Comparison of ENCODE assay signal across 8 mouse cellular contexts in the genomic region with DNA sequence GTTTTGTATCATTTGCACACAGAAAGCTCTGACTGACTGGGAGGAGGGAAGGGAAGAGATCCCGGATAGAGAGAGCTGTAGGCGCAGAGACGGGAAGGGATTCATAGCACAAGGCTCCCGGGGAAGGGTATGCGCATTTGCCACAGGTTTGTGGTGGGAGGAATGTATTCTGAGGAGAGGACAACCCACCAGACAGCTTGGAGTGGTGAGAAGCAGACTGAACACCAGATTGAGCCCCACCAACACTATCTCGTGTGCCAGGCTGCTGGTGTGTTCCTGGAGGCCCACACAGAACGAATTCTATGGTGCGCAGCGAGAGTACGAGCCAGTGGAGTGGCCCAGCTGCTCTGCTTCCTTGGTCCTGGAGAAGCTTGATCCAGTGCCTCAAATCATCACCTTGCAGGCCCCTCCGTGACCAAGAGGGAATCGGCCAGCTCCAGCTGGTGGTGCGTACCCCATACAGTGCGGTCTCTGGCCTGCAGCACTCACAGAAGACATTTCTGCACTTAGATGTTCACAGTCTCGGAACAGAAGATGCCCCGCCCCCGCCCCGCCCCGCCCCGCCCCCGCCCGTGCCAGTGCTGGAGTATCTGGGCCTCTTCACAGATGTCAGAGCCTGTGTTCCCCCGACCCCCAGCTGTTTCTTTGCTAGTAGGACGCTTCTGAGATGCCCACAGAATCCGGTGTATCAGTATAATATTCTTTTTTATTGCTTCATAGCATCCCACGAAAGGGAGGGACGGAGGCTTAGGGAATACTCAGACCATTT.
A peak's percentile ranks its signal among the peaks of the same experiment; 100 is the strongest.
DNase-seq lines count a peak whose midpoint lies in the region; ATAC-seq and TF ChIP-seq lines count a peak whose summit lies in the region.

No protein-coding gene starts in this region.

- DNase-seq in embryo, embryonic 9.5 days (ENCODE audit: extremely low spot score): peak; percentile 60
- no peak for DNase-seq in embryo, embryonic 10 days (ENCODE audit: low spot score)
- peak; percentile 62 to 77 for DNase-seq in frontal cortex, postnatal 10 days (ENCODE audit: low spot score in 2 of 2)
- no peak for DNase-seq in testis, postnatal 14 days (ENCODE audit: low spot score)
- DNase-seq in adrenal gland, postnatal 36 days: no peak
- DNase-seq in adrenal gland, postnatal 14 days: no peak

- peak; percentile 60; the same call in 1 of the 2 replicates for ATAC-seq in limb, embryonic 12.5 days (ENCODE audit: insufficient number of reproducible peaks, insufficient read depth, low FRiP score, low TSS enrichment, low read depth)

- no peaks in the 10 kb centered on the region for H3K9me3 ChIP-seq in E14TG2a.4 (ENCODE audit: low read length)
- no peaks in the 10 kb centered on the region for H3K9me3 ChIP-seq in limb, embryonic 12.5 days

- peaks cover 6% of the 10 kb centered on the region; the same call in 1 of the 2 replicates for H3K36me3 ChIP-seq in E14TG2a.4 (ENCODE audit: insufficient read depth, low read length)
- no peaks in the 10 kb centered on the region for H3K36me3 ChIP-seq in limb, embryonic 12.5 days

- WGBS in limb, embryonic 12.5 days: 35% methylated on average over 27 of the region's 27 CpGs

- H3K27ac ChIP-seq in limb, embryonic 12.5 days: no peak overlapping the region

- no peak overlapping the region for H3K9ac ChIP-seq in limb, embryonic 12.5 days (replicated peaks)

- TF ChIP-seq CTCF in E14TG2a.4 (conservative IDR thresholded peaks at IDR 0.05; ENCODE audit: low read length): no peak

- peaks cover 35% of the 10 kb centered on the region for H3K4me1 ChIP-seq in E14TG2a.4 (replicated peaks; ENCODE audit: low read depth, low read length)
- peaks cover 36% of the 10 kb centered on the region for H3K4me1 ChIP-seq in limb, embryonic 12.5 days (replicated peaks)

- peak overlapping the region; percentile 35; the same call in 1 of the 2 replicates for H3K4me3 ChIP-seq in E14TG2a.4 (replicated peaks; ENCODE audit: low read length)
- no peak overlapping the region for H3K4me3 ChIP-seq in limb, embryonic 12.5 days (replicated peaks)

- peak overlapping the region; percentile 35 for H3K4me2 ChIP-seq in limb, embryonic 12.5 days

- peaks cover 3% of the 10 kb centered on the region; the same call in 1 of the 2 replicates for H3K27me3 ChIP-seq in E14TG2a.4 (ENCODE audit: insufficient read depth, low read length)
- no peaks in the 10 kb centered on the region for H3K27me3 ChIP-seq in limb, embryonic 12.5 days

Comparison
In these comparisons a context has a peak if more than half of its experiments do, and no peak if none do; other contexts are left out.
1. DNase-seq: peak in embryo, embryonic 9.5 days (single experiment) and frontal cortex, postnatal 10 days (2 of 2); none in embryo, embryonic 10 days (single experiment), testis, postnatal 14 days (single experiment), adrenal gland, postnatal 36 days (0 of 2) and adrenal gland, postnatal 14 days (single experiment).